Mouse (Mus musculus) gastrocnemius, postnatal 25 days (tissue): ENCODE data around the gene Ddx43. TPM values are rescaled to one million over a fixed set of nuclear protein-coding genes. Genes with fewer than 3 reads are reported as not detected.
A peak's percentile ranks its signal among the peaks of the same experiment; 100 is the strongest.
"Not testable (repeated sequence)": the region's sequence is repeated elsewhere in the genome, so short reads cannot be mapped to it uniquely, and the experiment has no call there.

Source experiments
- DNase-seq: peaks from one replicate; pipeline ENCODE4 v3.0.0; 2022
- long read RNA-seq, 2 experiments: library from polyadenylated mRNA; stranded (forward); transcript quantifications; one replicate each; pipeline ENCODE4 v2.0.0; 2021
- total RNA-seq, 2 experiments: library from RNA; stranded (reverse); gene quantifications; 1 replicate in 1 of 2; 2 replicates in 1 of 2; pipeline ENCODE4 v1.2.3; 2021

Ddx43 gene
- total RNA-seq, result not detected
- long read RNA-seq, experiment 1, result 0 reads
- long read RNA-seq, experiment 2, result 0 reads

- peak; percentile 28 for DNase-seq
Observed at GRCm38 (mm10) chr9:78395630-78396351, at the start of gene Ddx43. Gene Ddx43, plus strand, starts transcription at chr9:78395777.

DNA sequence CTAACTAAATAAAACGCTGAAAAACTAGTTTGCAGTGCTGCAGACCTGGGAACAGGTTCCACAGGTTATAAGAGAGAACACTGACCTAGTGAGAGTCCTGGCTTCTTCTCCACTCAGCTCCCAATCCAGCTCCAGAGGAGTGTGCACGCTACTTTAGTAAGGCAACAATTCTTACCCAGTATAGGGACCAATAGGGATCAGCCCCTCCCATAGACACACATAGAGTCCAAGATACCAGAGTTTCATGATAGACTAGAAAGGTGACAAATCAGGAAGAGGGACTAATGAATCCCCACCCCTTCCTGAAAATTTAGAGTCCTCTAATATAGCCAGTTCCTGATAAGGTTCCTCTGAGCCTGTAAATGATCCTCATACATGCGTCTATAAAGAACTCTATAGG is 48.6 kb upstream of the Ddx43 start:
- no peak for DNase-seq

- not testable (repeated sequence) for DNase-seq
Observed at GRCm38 (mm10) chr9:78348206-78349004, 47.2 kb upstream of the Ddx43 start.

DNA sequence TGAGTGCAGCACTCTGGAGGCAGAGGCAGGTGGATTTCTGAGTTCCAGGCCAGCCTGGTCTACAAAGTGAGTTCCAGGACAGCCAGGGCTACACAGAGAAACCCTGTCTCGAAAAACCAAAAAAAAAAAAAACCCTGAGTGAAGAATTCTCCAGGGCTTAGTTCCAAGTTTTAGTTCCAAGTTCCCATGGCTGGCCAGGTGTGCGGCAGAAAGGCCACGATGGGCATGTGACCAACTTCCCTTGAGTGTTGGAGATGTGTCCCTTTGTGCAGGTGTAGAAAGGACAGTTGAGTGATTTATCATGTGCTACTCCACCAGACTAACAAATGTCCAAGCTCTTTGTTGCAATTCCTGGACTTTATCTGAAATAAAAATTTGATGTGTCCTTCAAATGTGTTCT is 46.4 kb upstream of the Ddx43 start:
- not testable (repeated sequence) for DNase-seq

DNA sequence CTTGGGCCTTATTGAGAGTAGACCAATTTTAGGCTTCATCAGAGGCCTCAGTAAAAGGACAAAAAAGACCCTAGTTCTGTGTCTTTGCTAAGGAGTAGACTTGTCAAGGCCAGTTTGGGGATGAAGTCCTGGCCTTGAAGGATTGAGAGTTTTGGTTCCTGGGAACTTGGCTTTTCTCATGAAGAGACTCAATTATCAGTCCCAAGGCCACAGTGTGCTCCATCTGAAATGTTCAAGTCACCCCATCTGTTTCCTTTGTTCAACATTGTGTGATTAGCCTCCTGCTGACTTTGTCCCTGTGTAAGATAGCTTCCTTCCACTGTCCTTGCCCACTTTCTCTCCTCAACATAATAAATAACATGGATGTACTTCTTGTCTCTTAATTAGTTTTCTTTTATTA is 45.6 kb upstream of the Ddx43 start:
- DNase-seq, result not testable (repeated sequence)

- DNase-seq, result no peak
Observed at GRCm38 (mm10) chr9:78351504-78352220, 43.9 kb upstream of the Ddx43 start.

DNA sequence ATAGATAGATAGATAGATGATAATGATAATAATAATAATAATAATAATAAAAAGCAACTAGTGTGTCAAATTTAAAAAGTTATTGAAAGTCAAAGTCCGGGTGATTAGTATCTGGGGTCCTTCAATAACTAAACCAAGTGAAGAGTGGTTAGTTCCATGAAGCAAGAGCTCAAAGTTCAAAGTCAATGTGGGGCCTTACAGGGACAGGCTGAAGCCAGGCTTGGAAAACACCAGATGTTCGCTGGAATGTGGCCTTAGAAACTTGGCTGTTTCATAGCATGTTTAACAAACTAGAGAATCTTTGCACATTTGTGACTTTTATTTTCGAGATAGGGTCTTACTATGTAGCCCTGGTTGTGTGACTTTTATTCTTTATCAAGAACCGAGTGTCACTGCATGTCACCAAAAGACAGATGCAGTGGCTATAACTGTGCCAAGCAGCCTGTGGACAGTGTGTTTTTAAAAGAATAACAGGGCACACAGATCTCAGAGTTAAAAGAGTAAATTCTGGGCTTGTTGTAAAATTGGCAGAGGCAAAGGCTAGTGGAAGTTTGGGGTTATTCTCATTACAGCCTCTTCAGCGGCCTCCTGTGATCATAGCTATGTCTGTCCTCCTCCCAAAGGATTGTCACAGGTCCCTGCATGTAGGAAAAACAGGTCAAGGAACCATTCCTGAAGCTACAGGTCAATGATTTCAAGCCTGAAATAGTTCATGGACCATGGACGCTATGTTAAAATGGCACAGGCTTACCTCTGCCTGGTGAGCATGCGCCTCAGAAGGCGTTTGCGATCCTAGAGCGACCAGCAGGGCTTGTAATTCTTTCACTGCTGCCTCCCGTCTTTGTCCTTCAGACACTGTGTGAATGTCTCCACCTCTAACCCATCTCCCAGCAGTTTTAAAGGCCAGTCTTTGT is 40.7 kb upstream of the Ddx43 start:
- DNase-seq, result no peak

DNA sequence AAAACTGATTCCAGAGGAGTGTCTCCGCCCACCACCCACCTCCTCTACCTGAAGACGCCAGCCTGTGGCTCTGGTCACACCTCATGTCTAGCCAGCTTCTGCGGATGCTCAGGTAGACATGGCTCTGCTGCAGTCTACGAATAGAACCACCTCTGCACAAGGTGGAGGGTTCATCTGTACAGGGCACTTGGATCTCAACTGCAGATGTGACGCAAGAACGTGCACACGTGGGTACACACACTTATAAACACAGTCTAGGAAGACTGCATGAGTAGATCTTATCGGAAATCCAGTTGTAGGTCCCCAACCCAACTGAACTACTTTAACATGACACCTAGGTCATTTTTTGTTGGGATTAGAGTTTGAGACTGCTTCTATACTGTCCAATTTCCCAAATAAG is 40.0 kb upstream of the Ddx43 start, which contains the start of gene Gsta2:
Gene Gsta2, minus strand, starts transcription at position 178 of the 400 bp plus-strand sequence.
- no peak for DNase-seq

DNA sequence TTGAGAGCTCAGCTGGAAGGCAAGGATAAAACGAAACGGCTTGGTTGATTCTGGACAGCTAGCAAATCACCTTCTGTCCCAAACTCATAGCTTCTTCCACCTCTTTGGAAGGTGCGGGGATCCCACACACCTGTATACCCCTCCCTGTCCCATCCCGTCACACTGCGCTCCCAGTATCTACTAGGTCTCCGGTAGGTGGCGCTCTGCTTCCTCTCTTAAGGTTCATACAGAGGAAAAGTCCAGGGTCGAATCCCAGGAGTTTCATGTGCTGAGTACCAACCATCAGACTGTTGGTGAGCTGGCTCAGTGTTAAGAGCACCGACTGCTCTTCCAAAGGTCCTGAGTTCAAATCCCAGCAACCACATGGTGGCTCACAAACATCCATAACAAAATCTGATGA is 37.5 kb upstream of the Ddx43 start:
- DNase-seq, result no peak

DNA sequence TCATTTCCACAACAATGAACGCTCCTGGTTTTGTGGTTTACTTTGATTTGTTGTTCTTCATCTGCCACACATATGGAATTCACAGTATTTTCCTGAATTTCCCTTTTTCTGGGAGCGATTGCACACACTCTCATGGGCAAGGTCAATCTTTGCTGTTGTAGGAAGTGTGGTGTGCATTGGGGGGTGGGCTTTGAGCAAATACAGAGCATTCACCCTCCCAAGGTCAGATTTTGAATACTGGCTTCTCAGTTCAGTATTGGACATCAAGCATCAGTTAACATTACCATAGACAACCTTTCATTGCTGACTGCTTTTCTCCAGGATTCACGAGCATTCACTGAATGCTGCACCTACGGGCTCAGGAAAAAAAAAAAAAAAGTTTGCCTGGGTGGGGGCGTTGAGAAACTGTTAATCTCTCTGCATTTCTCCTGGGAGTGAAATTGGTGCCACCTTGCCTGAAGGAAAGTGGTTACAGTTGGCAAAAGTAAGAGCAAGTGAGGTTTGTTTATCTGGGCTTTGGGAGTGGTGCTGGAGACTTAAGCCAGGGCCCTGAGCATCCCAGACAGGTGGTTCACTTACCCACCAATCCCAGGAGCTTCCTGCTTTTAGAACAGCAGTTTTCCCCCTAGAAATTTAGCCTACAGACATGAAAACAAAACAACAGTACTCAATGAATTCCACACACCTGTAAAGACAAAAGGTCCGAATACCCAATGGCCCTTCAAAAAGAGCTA is 35.7 kb upstream of the Ddx43 start:
- DNase-seq, result no peak

- no peak for DNase-seq
Observed at GRCm38 (mm10) chr9:78360484-78360872, 35.1 kb upstream of the Ddx43 start.

- DNase-seq, result no peak
Observed at GRCm38 (mm10) chr9:78363374-78363773, 32.2 kb upstream of the Ddx43 start.

DNA sequence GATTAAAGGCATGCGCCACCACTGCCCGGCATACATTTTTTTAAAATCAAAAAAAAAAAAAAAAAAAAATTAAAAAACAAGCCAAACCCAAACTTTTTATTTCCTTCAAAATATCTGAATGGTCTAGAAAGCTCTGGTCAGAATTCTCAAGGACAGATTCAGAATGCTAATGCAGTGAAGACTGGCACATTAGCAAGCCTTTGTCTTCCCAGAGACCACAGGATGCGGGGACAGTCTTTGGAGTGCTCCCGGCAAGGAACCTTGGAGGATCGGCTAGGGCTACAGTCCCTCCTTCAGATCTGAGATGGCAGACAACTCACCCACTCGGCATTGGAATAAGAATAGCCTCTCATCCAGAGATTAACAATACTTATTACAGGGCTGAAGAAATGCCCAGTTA is 30.9 kb upstream of the Ddx43 start:
- DNase-seq, result no peak

- DNase-seq, result no peak
Observed at GRCm38 (mm10) chr9:78365850-78366544, 29.6 kb upstream of the Ddx43 start.

GRCm38 (mm10) chr9:78367959-78368358 is 27.6 kb upstream of the Ddx43 start, which contains the start of gene Dppa5a:
Gene Dppa5a, minus strand, starts transcription at chr9:78368177.
- not testable (repeated sequence) for DNase-seq

GRCm38 (mm10) chr9:78368671-78369293 is 26.8 kb upstream of the Ddx43 start:
- no peak for DNase-seq

- no peak for DNase-seq
Observed at GRCm38 (mm10) chr9:78369349-78369748, 26.2 kb upstream of the Ddx43 start.

DNA sequence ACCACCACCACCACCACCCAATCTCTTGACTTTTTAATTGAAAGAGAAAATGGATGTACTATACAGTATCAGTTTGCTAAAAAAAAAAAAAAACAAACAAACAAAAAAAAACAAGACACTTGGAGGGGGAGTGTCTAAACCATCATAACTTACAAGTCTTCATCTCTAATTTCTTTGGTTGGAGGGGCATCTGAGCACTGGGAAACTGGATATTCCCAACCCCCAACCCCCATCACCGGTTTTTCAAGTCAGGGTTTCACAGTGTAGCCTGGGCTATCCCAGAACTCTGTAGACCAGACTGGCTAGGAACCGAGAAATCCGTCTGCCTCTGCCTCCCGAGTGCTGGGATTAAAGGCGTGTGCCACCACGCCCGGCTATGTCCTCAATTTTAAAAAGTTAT is 25.8 kb upstream of the Ddx43 start:
- no peak for DNase-seq

- DNase-seq, result no peak
Observed at GRCm38 (mm10) chr9:78371441-78371840, 24.1 kb upstream of the Ddx43 start.
